Mouse (Mus musculus): ENCODE measurements around the gene Mthfs. TPM values are rescaled to one million over a fixed set of nuclear protein-coding genes. Genes with fewer than 3 reads are reported as not detected.
"Not testable (repeated sequence)": the region's sequence is repeated elsewhere in the genome, so short reads cannot be mapped to it uniquely, and the experiment has no call there.

The Mthfs gene
- polyA plus RNA-seq (2015; fragmentation: Nextera tagmentation; extraction: Ambion mirVana) = 26.9 and 30.8 TPM in 2 replicates

GRCm38 (mm10) chr9:89210353-89211064 is at the start of gene Mthfs:
Gene Mthfs, plus strand, starts transcription at chr9:89210676.
- not testable (repeated sequence) for H3K27me3 ChIP-seq (ENCODE audit: control insufficient read depth, insufficient read depth, low read length); H3K9me3 ChIP-seq (replicated peaks; ENCODE audit: control insufficient read depth, low read length); H3K4me1 ChIP-seq (ENCODE audit: control insufficient read depth, insufficient read depth, low read length); H3K36me3 ChIP-seq (ENCODE audit: control insufficient read depth, insufficient read depth, low read length)
- WGBS = 20% methylated on average over 9 of the region's 12 CpGs
- Histone ChIP-seq H3K4me2 (ENCODE audit: low read depth, low read length) (peak within 1 kb of the TSS; percentile 47), H3K4me3 (replicated peaks; ENCODE audit: low read length) (peak within 1 kb of the TSS; percentile 37), H3K9ac (ENCODE audit: low read length) (peak within 1 kb of the TSS; percentile 46), H3K27ac (ENCODE audit: low read length) (peak within 1 kb of the TSS; percentile 66; the same call in 1 of the 2 replicates)
- ATAC-seq (ENCODE audit: insufficient read depth, low FRiP score) = peak; percentile 56

- H3K27ac ChIP-seq (ENCODE audit: low read length); H3K27me3 ChIP-seq (ENCODE audit: control insufficient read depth, insufficient read depth, low read length); H3K36me3 ChIP-seq (ENCODE audit: control insufficient read depth, insufficient read depth, low read length); ATAC-seq (ENCODE audit: insufficient read depth, low FRiP score); H3K4me3 ChIP-seq (replicated peaks; ENCODE audit: low read length); H3K4me2 ChIP-seq (ENCODE audit: low read depth, low read length); H3K9me3 ChIP-seq (replicated peaks; ENCODE audit: control insufficient read depth, low read length); H3K9ac ChIP-seq (ENCODE audit: low read length); H3K4me1 ChIP-seq (ENCODE audit: control insufficient read depth, insufficient read depth, low read length): not testable (repeated sequence)
Measured at GRCm38 (mm10) chr9:89172539-89172938, 37.9 kb upstream of the Mthfs start.

- H3K9ac ChIP-seq (ENCODE audit: low read length); H3K4me3 ChIP-seq (replicated peaks; ENCODE audit: low read length); ATAC-seq (ENCODE audit: insufficient read depth, low FRiP score); H3K4me2 ChIP-seq (ENCODE audit: low read depth, low read length); H3K36me3 ChIP-seq (ENCODE audit: control insufficient read depth, insufficient read depth, low read length); H3K9me3 ChIP-seq (replicated peaks; ENCODE audit: control insufficient read depth, low read length); H3K27ac ChIP-seq (ENCODE audit: low read length); H3K4me1 ChIP-seq (ENCODE audit: control insufficient read depth, insufficient read depth, low read length); H3K27me3 ChIP-seq (ENCODE audit: control insufficient read depth, insufficient read depth, low read length): not testable (repeated sequence)
- 25% methylated on average over 2 of the region's 3 CpGs for WGBS
Measured at GRCm38 (mm10) chr9:89178833-89179232, 31.6 kb upstream of the Mthfs start.

- not testable (repeated sequence) for H3K27me3 ChIP-seq (ENCODE audit: control insufficient read depth, insufficient read depth, low read length); H3K27ac ChIP-seq (ENCODE audit: low read length); H3K4me3 ChIP-seq (replicated peaks; ENCODE audit: low read length); H3K4me1 ChIP-seq (ENCODE audit: control insufficient read depth, insufficient read depth, low read length); H3K4me2 ChIP-seq (ENCODE audit: low read depth, low read length); H3K36me3 ChIP-seq (ENCODE audit: control insufficient read depth, insufficient read depth, low read length); H3K9ac ChIP-seq (ENCODE audit: low read length); ATAC-seq (ENCODE audit: insufficient read depth, low FRiP score); H3K9me3 ChIP-seq (replicated peaks; ENCODE audit: control insufficient read depth, low read length)
- WGBS = 81% methylated on average over 2 of the region's 4 CpGs
Measured at GRCm38 (mm10) chr9:89179469-89179868, 31.0 kb upstream of the Mthfs start.

DNA sequence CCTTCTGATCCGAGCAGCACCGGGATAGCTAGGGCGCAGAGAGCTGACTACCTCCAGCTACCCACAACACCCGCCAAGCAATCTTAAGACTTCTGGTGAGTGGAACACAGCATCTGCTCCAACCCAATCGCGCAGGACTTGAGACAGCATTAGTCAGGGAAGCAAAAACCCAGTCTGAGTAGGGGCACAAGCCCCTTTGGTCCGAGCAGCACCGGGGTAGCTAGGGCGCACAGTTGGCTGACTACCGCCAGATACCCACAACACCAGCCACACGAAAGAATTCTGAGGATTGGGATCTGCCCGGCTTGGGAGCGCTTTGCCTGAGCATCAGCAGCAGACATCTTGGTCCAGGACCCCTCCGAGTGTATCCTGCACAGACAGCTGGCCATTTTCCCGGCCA is 23.5 kb upstream of the Mthfs start:
- not testable (repeated sequence) for ATAC-seq (ENCODE audit: insufficient read depth, low FRiP score); H3K36me3 ChIP-seq (ENCODE audit: control insufficient read depth, insufficient read depth, low read length); H3K4me2 ChIP-seq (ENCODE audit: low read depth, low read length); H3K4me1 ChIP-seq (ENCODE audit: control insufficient read depth, insufficient read depth, low read length); H3K9ac ChIP-seq (ENCODE audit: low read length); H3K4me3 ChIP-seq (replicated peaks; ENCODE audit: low read length); H3K9me3 ChIP-seq (replicated peaks; ENCODE audit: control insufficient read depth, low read length); H3K27ac ChIP-seq (ENCODE audit: low read length); H3K27me3 ChIP-seq (ENCODE audit: control insufficient read depth, insufficient read depth, low read length)
- 79% methylated on average over 15 of the region's 15 CpGs for WGBS

DNA sequence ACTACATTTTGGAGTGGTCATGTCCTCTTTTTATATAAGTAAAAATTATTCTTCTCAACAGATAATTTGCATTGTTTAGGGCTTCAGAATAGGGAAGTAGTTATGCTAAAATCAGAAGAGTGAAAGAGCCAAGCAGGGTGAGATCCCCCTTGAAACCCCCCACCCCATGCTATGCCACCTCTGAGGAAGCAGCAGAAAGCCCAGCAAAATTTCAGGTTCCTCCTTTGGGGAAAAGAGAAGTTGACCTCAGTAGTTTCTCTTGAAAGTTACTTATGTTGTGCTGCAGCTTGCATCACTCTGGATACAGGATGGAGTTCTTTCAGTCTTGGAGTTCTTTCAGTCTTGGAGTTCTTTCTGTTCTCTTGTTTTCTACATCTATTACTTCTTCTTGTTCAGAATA is 15.0 kb upstream of the Mthfs start:
- not testable (repeated sequence) for ATAC-seq (ENCODE audit: insufficient read depth, low FRiP score)

DNA sequence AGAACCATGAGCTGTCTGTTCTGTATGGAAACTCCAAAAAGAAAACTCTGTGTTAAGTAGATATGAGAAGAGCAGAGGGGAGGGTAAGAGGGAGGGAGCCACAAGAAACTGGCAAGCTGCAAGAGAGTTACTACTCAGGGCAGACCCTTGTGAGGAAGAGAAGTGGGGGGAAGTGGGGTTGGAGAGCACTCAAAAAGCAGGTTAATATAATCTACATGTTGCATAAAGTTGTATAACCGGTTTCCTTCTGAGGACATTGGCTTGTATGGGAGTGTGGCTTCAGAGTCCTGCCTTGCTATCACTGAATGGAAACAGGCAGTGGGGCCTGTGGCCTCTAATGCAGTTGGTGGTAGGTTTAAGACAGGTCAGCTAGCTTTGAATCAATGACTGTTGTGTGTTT is 13.0 kb upstream of the Mthfs start:
- not testable (repeated sequence) for H3K9me3 ChIP-seq (replicated peaks; ENCODE audit: control insufficient read depth, low read length); H3K27me3 ChIP-seq (ENCODE audit: control insufficient read depth, insufficient read depth, low read length); H3K4me1 ChIP-seq (ENCODE audit: control insufficient read depth, insufficient read depth, low read length); H3K4me3 ChIP-seq (replicated peaks; ENCODE audit: low read length); H3K4me2 ChIP-seq (ENCODE audit: low read depth, low read length); H3K27ac ChIP-seq (ENCODE audit: low read length); H3K9ac ChIP-seq (ENCODE audit: low read length); H3K36me3 ChIP-seq (ENCODE audit: control insufficient read depth, insufficient read depth, low read length)
- 60% methylated on average over 1 of the region's 1 CpGs for WGBS
- peak; percentile 72; the same call in 1 of the 2 replicates for ATAC-seq (ENCODE audit: insufficient read depth, low FRiP score)

More for the DNA sequence above, 15.0 kb upstream of the Mthfs start:
- H3K4me1 ChIP-seq (ENCODE audit: control insufficient read depth, insufficient read depth, low read length); H3K27me3 ChIP-seq (ENCODE audit: control insufficient read depth, insufficient read depth, low read length); H3K36me3 ChIP-seq (ENCODE audit: control insufficient read depth, insufficient read depth, low read length); H3K9ac ChIP-seq (ENCODE audit: low read length); H3K4me2 ChIP-seq (ENCODE audit: low read depth, low read length); H3K9me3 ChIP-seq (replicated peaks; ENCODE audit: control insufficient read depth, low read length); H3K27ac ChIP-seq (ENCODE audit: low read length); H3K4me3 ChIP-seq (replicated peaks; ENCODE audit: low read length): not testable (repeated sequence)

- H3K4me1 ChIP-seq (ENCODE audit: control insufficient read depth, insufficient read depth, low read length) = not testable (repeated sequence)
- WGBS = 86% methylated on average over 3 of the region's 3 CpGs
Measured at GRCm38 (mm10) chr9:89198349-89198748, 12.1 kb upstream of the Mthfs start.

DNA sequence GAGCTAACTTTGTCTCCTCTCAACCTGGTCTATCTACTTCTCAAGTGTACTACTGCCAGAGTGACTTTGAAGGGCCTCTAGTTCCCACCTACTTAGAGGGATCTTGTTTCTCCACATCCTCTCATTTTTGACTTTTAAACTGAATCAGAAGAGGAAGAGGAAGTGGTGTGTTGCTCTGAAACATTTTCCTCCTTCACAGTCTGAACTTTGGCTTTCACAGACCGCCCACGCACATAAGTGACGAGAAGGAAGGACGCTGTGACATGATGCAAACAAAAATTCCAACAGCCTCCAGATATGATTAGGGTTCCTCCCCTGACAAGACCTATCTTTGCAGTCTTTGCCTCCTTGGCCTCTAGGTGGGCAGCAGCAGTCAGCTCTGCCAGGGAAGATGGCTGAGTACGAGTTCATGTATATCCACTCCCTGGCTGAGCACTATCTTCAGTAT is 11.5 kb upstream of the Mthfs start, which contains the start of the genes Bcl2a1b and Gm29094:
Gene Bcl2a1b (plus strand): TSS at position 241 of the 448 bp plus-strand sequence.
Gene Gm29094 (plus strand): TSS at position 411 of the 448 bp plus-strand sequence.
- H3K27me3 ChIP-seq (ENCODE audit: control insufficient read depth, insufficient read depth, low read length); H3K27ac ChIP-seq (ENCODE audit: low read length); ATAC-seq (ENCODE audit: insufficient read depth, low FRiP score); H3K36me3 ChIP-seq (ENCODE audit: control insufficient read depth, insufficient read depth, low read length); H3K9me3 ChIP-seq (replicated peaks; ENCODE audit: control insufficient read depth, low read length); H3K4me3 ChIP-seq (replicated peaks; ENCODE audit: low read length); H3K4me2 ChIP-seq (ENCODE audit: low read depth, low read length); H3K9ac ChIP-seq (ENCODE audit: low read length); H3K4me1 ChIP-seq (ENCODE audit: control insufficient read depth, insufficient read depth, low read length): not testable (repeated sequence)
- WGBS = 76% methylated on average over 5 of the region's 5 CpGs

More at GRCm38 (mm10) chr9:89198349-89198748, 12.1 kb upstream of the Mthfs start:
- not testable (repeated sequence) for H3K4me2 ChIP-seq (ENCODE audit: low read depth, low read length); H3K9ac ChIP-seq (ENCODE audit: low read length); H3K27me3 ChIP-seq (ENCODE audit: control insufficient read depth, insufficient read depth, low read length); H3K27ac ChIP-seq (ENCODE audit: low read length); H3K36me3 ChIP-seq (ENCODE audit: control insufficient read depth, insufficient read depth, low read length); H3K4me3 ChIP-seq (replicated peaks; ENCODE audit: low read length); H3K9me3 ChIP-seq (replicated peaks; ENCODE audit: control insufficient read depth, low read length); ATAC-seq (ENCODE audit: insufficient read depth, low FRiP score)
